Mouse (Mus musculus) frontal cortex, postnatal 14 days (tissue): Measurements from ENCODE around the gene Rbks.
"Not testable (repeated sequence)": the region's sequence is repeated elsewhere in the genome, so short reads cannot be mapped to it uniquely, and the experiment has no call there.

Experiments used
- DNase-seq, 2 experiments: peaks; one replicate each; pipeline ENCODE4 v3.0.0; 2022; ENCODE audit warnings: low spot score in 2 of 2

The Rbks gene

GRCm38 (mm10) chr5:31678000-31678399 lies 19.4 kb downstream of the Rbks start:
- no peak for DNase-seq

- DNase-seq, result no peak
Measured at GRCm38 (mm10) chr5:31673431-31673830, 24.0 kb downstream of the Rbks start.

DNA sequence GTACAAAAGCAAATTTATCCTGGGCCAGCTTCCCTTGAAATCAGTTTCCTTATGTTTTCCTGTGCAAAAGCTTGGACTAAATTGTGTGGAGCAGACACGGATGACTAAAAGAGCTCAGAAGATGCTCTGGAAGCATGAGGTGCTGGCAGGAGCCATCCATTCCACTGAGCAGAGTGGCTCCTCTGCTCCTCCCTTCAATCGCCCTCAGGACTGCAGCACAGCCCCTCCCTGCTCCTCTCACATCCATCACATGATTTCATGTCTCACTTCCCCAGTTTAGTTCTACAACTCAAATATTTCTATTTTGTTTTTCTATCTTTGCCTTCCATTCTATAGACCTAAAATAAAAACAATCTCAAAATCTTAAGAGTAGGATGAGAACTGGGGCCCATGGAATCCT lies 26.3 kb downstream of the Rbks start:
- DNase-seq, result no peak

- DNase-seq, result no peak
Measured at GRCm38 (mm10) chr5:31669984-31670383, 27.4 kb downstream of the Rbks start.

GRCm38 (mm10) chr5:31668325-31668968 lies 29.0 kb downstream of the Rbks start:
- no peak for DNase-seq

DNA sequence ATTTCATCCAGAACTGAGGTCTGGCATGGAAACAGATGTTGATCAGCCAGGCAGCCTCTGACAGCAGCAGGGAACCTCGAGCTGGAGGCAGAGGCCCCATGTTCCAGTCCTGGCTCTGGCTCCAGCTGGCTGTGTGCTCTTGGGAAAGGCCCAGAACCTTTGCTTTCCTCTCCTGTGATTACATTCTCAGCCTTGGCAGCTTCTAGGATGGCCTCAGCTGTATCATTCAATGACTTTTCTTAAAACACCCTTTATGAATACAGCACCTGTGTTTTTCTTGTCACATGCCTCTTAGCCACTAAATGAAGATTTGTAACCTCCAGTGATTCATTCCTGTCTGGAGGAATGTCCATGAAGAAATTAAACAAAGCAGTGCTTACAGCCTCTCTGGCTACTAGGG lies 31.3 kb downstream of the Rbks start:
- DNase-seq, result no peak

DNA sequence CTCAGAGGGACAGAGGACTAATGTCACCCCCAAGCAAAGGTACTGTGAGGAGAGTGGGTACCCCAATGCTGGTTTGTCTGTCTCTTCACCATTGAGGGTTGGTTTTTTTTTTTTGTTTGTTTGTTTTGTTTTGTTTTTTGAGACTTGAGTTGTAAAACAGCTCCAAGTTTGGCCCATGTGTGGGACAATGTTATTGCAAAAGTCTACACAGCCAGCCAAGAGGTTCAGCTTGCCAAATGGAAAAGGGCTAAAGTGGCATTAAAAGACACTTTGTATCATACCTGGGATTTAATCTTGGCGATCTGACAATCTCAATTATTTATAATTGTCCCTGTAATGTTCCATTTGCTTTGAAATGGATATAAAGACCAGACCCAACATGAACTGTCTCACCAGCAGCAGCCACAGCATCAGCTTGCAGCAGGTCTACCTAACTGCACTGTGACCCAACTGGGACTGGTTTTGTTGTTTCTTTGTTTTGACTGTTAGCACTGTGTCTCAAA lies 41.7 kb downstream of the Rbks start:
- DNase-seq, result no peak

DNA sequence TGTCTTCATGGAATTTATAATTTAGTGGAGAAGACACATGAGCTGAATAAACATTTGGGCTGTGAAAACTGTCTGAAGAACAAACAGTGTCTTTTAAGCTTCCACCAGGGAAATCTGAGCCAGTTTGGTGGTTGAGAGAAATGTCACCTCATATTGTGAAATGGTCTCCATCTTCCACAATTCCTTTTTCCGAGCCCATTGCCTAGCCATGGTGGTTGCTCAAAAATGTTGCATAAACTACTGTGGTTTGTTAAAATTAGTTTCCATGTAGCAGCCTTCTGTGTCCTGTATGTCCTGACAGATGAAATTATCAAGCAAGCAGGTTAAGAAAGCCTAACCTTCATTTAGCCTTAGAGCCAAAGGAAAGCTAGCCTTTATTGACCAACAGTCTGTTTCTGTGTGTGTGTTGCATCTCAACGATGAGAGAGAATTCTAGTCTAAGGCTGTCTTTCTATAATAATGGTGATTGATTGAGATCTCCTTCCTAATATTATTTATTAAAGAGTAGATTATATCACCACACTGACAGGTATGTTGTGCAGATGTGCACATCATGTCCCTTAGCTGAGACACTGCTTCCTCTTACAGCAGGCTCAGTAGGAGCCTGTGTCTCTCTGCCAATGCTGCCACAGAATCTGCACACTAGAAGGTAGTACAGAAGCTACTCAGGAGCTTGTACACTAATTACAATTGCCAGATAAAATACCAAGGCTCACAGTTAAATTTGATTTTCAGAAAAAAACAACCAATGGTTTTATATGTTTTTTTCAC lies 46.7 kb downstream of the Rbks start:
- no peak for DNase-seq

- no peak for DNase-seq
Measured at GRCm38 (mm10) chr5:31647327-31647726, 50.1 kb downstream of the Rbks start.

DNA sequence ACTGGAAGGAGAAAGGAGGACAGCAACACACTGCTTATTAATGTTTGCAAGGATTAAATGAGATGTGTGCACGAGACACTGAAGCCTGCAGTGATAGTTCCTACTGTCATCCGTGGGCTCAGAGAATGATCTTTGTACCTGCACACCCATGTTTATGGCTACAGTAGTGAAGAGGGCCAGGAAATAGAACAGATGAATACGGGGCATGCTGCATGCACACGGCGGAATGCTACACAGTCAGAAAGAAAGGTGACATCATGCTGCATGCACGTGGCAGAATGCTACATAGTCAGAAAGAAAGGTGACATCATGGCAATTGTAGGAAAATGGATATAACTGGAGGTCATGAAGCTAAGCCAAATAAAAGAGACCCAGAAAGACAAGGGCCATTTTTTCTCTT lies 50.9 kb downstream of the Rbks start:
- no peak for DNase-seq

GRCm38 (mm10) chr5:31645798-31646197 lies 51.6 kb downstream of the Rbks start:
- no peak for DNase-seq

GRCm38 (mm10) chr5:31644847-31645246 lies 52.6 kb downstream of the Rbks start:
- DNase-seq, result no peak

DNA sequence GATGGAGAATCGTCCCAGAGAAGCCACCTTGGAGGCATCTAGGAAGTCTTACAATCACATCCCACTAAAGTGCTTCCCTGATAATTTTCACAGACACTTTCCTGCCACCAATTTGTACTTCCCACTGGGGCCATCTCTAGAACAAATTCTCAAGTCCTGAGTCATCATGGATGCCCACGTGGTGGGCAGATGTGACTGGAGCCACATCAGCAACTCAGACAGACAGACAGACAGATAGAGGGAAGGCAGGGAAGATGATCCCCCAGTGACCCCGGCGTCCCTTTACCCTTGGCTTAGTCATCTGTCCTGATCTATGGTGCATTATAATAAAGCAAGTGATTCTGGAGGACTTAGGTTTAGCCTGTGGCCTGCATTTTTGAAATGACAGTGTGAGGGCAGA lies 53.2 kb downstream of the Rbks start:
- no peak for DNase-seq

- DNase-seq, result no peak
Measured at GRCm38 (mm10) chr5:31642300-31642699, 55.1 kb downstream of the Rbks start.

DNA sequence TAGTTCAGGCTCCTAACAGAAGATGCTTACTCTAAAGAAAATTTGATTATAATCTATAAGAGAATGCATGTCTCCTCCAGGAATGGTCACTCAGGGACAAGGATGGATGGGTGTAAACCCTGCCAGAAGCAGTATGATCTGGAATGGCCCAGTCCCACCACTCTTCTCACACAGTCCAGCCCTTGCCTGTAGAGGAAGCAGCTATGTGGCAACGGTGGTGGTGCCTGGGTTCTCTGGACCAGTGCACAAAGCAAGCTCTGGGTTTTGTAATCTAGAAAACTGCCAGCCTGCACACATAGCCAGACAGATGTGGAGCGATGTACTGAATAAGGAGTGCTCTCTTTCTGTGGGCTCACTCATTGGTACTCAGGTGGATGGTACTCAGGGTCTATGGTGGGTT lies 56.9 kb downstream of the Rbks start:
- no peak for DNase-seq

DNA sequence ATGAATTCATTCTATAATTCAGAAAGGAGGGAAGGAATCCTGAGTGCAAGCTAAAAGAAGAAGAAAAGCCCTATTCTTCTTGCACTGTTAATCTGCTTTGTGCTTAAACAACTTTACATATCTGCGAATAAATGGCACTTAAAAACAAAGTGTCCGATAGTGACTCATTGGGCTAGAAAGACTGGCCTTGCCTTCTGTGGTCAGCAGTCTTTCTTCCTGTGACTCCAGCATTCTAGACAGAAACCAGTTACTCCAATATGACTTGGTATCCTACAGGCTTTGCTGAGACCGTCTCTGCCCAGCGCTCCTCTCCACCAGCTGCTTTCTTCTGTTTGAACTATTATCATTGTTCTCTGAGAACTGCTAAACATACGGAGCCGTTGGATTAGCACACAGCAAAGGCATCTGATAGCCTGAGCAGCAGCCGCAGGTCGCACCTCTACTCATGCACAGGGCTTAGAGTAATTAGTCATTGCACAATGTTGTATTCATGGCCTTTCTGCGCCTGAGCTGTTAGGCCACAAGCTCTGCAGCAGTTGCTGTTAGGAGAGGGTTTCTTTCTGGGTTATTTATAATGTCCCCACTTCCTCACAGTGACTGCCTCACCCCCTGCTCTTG lies 60.7 kb downstream of the Rbks start:
- DNase-seq, result no peak

DNA sequence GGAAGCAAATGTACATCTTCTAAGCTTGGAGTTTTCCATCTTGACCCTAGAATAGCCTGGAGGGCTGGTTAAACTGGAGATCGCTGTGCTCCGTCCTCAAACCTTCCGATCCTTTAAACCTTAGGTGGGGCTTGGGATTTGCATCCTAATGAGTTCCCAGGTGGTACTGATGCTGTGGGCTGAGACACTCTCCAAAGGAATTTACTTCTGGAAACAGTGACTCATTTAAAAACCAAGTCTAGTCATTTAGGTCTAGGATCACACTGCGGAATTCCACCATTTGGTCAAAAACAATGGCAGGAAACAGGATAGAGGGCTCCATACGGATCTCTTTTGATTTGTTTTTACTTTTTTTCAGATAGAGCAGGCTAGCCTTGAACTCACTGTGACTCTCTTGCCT lies 62.7 kb downstream of the Rbks start:
- no peak for DNase-seq

GRCm38 (mm10) chr5:31634161-31634560 lies 63.3 kb downstream of the Rbks start:
- DNase-seq, result no peak

GRCm38 (mm10) chr5:31631169-31631568 lies 66.3 kb downstream of the Rbks start:
- DNase-seq, result not testable (repeated sequence)

- no peak for DNase-seq
Measured at GRCm38 (mm10) chr5:31630064-31630463, 67.4 kb downstream of the Rbks start.

GRCm38 (mm10) chr5:31628555-31628954 lies 68.9 kb downstream of the Rbks start:
- no peak for DNase-seq

DNA sequence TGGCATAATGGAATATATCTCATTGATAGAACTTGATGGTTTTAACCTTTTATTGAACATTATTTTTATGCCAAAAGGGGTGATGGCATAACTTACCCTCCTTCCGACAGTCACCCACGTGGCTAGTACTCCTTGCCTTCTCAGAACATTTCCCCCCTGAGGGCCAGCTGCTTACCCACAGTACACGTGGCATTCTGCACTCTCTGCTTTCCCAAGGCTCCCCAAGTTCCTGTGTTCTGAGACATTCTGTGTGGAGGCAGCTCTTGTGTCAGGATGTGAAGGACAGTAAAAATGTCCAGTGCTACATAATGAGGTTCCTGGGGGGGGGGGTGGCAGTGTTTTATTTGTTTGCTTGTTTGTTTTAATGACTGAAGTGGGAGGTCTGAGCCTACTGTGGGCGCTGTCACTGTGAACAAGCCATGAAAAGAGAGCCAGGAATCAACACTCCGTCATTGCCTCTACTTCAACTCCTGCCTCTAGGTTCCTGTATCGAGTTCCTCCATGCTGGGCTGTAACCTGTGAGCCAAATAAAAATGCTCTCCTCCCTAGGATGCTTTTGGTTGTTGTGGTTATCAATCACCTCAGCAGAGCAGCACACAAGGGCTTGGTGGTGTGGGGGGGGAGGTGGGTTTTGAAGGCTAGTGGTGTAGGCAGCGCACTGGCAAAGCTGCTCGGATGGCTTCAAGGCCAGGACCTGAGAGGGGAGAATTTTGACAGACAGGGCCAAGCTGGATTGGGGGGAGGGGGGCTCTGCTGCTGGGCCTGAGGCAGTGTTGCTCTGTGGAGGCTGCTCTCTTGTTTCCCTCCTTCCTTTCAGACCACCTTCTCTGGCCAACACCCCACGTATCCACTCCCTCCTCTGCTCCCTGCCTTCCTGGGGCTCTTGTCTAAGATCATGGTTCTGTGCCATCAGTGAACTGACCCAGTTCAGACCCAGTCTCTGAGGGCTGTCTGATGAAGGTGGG lies 69.6 kb downstream of the Rbks start:
- no peak for DNase-seq
